Mouse (Mus musculus): ENCODE data around the gene Tarbp2. TPM values are rescaled to one million over a fixed set of nuclear protein-coding genes. Genes with fewer than 3 reads are reported as not detected.

Gene Tarbp2
- polyA plus RNA-seq, 1 experiment from 2014 or later, result 97.7 TPM

- Histone ChIP-seq H3K36me3 (ENCODE audit: control insufficient read depth, insufficient read depth, low read length) (peaks cover 49% of the 10 kb centered on the region), H3K4me1 (ENCODE audit: control insufficient read depth, insufficient read depth, low read length) (peaks cover 2% of the 10 kb centered on the region; the same call in 1 of the 2 replicates), H3K4me2 (no peak within 1 kb of the TSS), H3K9ac (ENCODE audit: low read depth, low read length) (no peak within 1 kb of the TSS), H3K27ac (ENCODE audit: low read depth, low read length) (no peak within 1 kb of the TSS), H3K4me3 (ENCODE audit: low read depth, low read length) (no peak within 1 kb of the TSS), H3K27me3 (ENCODE audit: control insufficient read depth, insufficient read depth, low read length) (no peaks in the 10 kb centered on the region), H3K9me3 (replicated peaks; ENCODE audit: control insufficient read depth, low read length) (no peaks in the 10 kb centered on the region)
- ATAC-seq (replicated peaks; ENCODE audit: insufficient number of reproducible peaks, low FRiP score, low TSS enrichment), result no peak
- WGBS (ENCODE audit: insufficient replicate concordance), result 96% methylated on average over 1 of the region's 1 CpGs
Observed at GRCm38 (mm10) chr15:102503447-102503846, 14.5 kb upstream of the Tarbp2 start, which contains the start of gene Gm10337. Gm10337 (plus strand) TSS chr15:102503722.

GRCm38 (mm10) chr15:102503924-102504782 is 13.8 kb upstream of the Tarbp2 start:
- H3K9ac ChIP-seq (ENCODE audit: low read depth, low read length), result no peak overlapping the region
- H3K9me3 ChIP-seq (replicated peaks; ENCODE audit: control insufficient read depth, low read length), result no peaks in the 10 kb centered on the region
- peaks cover 2% of the 10 kb centered on the region; the same call in 1 of the 2 replicates for H3K4me1 ChIP-seq (ENCODE audit: control insufficient read depth, insufficient read depth, low read length)
- H3K4me2 ChIP-seq, result no peak overlapping the region
- no peak for ATAC-seq (replicated peaks; ENCODE audit: insufficient number of reproducible peaks, low FRiP score, low TSS enrichment)
- no peak overlapping the region for H3K27ac ChIP-seq (ENCODE audit: low read depth, low read length)
- WGBS (ENCODE audit: insufficient replicate concordance), result 90% methylated on average over 9 of the region's 9 CpGs
- H3K27me3 ChIP-seq (ENCODE audit: control insufficient read depth, insufficient read depth, low read length), result no peaks in the 10 kb centered on the region
- peaks cover 45% of the 10 kb centered on the region for H3K36me3 ChIP-seq (ENCODE audit: control insufficient read depth, insufficient read depth, low read length)
- no peak overlapping the region for H3K4me3 ChIP-seq (ENCODE audit: low read depth, low read length)

GRCm38 (mm10) chr15:102505073-102505769 is 12.8 kb upstream of the Tarbp2 start:
- H3K27me3 ChIP-seq (ENCODE audit: control insufficient read depth, insufficient read depth, low read length), result no peaks in the 10 kb centered on the region
- no peak for ATAC-seq (replicated peaks; ENCODE audit: insufficient number of reproducible peaks, low FRiP score, low TSS enrichment)
- H3K36me3 ChIP-seq (ENCODE audit: control insufficient read depth, insufficient read depth, low read length), result peaks cover 35% of the 10 kb centered on the region
- H3K9ac ChIP-seq (ENCODE audit: low read depth, low read length), result no peak overlapping the region
- peaks cover 11% of the 10 kb centered on the region for H3K4me1 ChIP-seq (ENCODE audit: control insufficient read depth, insufficient read depth, low read length)
- no peak overlapping the region for H3K4me3 ChIP-seq (ENCODE audit: low read depth, low read length)
- WGBS (ENCODE audit: insufficient replicate concordance), result 68% methylated on average over 12 of the region's 12 CpGs
- H3K4me2 ChIP-seq, result no peak overlapping the region
- no peaks in the 10 kb centered on the region for H3K9me3 ChIP-seq (replicated peaks; ENCODE audit: control insufficient read depth, low read length)
- no peak overlapping the region for H3K27ac ChIP-seq (ENCODE audit: low read depth, low read length)

- H3K36me3 ChIP-seq (ENCODE audit: control insufficient read depth, insufficient read depth, low read length), result peaks cover 28% of the 10 kb centered on the region
- H3K27ac ChIP-seq (ENCODE audit: low read depth, low read length), result no peak overlapping the region
- H3K9me3 ChIP-seq (replicated peaks; ENCODE audit: control insufficient read depth, low read length), result no peaks in the 10 kb centered on the region
- ATAC-seq (replicated peaks; ENCODE audit: insufficient number of reproducible peaks, low FRiP score, low TSS enrichment), result no peak
- WGBS (ENCODE audit: insufficient replicate concordance), result 80% methylated on average over 9 of the region's 9 CpGs
- no peaks in the 10 kb centered on the region for H3K27me3 ChIP-seq (ENCODE audit: control insufficient read depth, insufficient read depth, low read length)
- no peak overlapping the region for H3K4me3 ChIP-seq (ENCODE audit: low read depth, low read length)
- H3K4me2 ChIP-seq, result no peak overlapping the region
- no peak overlapping the region for H3K9ac ChIP-seq (ENCODE audit: low read depth, low read length)
- peaks cover 13% of the 10 kb centered on the region for H3K4me1 ChIP-seq (ENCODE audit: control insufficient read depth, insufficient read depth, low read length)
Observed at GRCm38 (mm10) chr15:102505770-102506463, 12.1 kb upstream of the Tarbp2 start.

- peaks cover 23% of the 10 kb centered on the region for H3K36me3 ChIP-seq (ENCODE audit: control insufficient read depth, insufficient read depth, low read length)
- 64% methylated on average over 2 of the region's 2 CpGs for WGBS (ENCODE audit: insufficient replicate concordance)
- no peaks in the 10 kb centered on the region for H3K27me3 ChIP-seq (ENCODE audit: control insufficient read depth, insufficient read depth, low read length)
- H3K4me3 ChIP-seq (ENCODE audit: low read depth, low read length), result no peak overlapping the region
- H3K9me3 ChIP-seq (replicated peaks; ENCODE audit: control insufficient read depth, low read length), result no peaks in the 10 kb centered on the region
- ATAC-seq (replicated peaks; ENCODE audit: insufficient number of reproducible peaks, low FRiP score, low TSS enrichment), result no peak
- no peak overlapping the region for H3K27ac ChIP-seq (ENCODE audit: low read depth, low read length)
- H3K4me1 ChIP-seq (ENCODE audit: control insufficient read depth, insufficient read depth, low read length), result peaks cover 18% of the 10 kb centered on the region
- no peak overlapping the region for H3K4me2 ChIP-seq
- H3K9ac ChIP-seq (ENCODE audit: low read depth, low read length), result no peak overlapping the region
Observed at GRCm38 (mm10) chr15:102506464-102506830, 11.5 kb upstream of the Tarbp2 start.

GRCm38 (mm10) chr15:102506864-102507263 is 11.1 kb upstream of the Tarbp2 start:
- peaks cover 22% of the 10 kb centered on the region for H3K4me1 ChIP-seq (ENCODE audit: control insufficient read depth, insufficient read depth, low read length)
- no peak overlapping the region for H3K9ac ChIP-seq (ENCODE audit: low read depth, low read length)
- no peaks in the 10 kb centered on the region for H3K27me3 ChIP-seq (ENCODE audit: control insufficient read depth, insufficient read depth, low read length)
- peaks cover 19% of the 10 kb centered on the region for H3K36me3 ChIP-seq (ENCODE audit: control insufficient read depth, insufficient read depth, low read length)
- H3K9me3 ChIP-seq (replicated peaks; ENCODE audit: control insufficient read depth, low read length), result no peaks in the 10 kb centered on the region
- ATAC-seq (replicated peaks; ENCODE audit: insufficient number of reproducible peaks, low FRiP score, low TSS enrichment), result no peak
- 100% methylated on average over 1 of the region's 1 CpGs for WGBS (ENCODE audit: insufficient replicate concordance)
- no peak overlapping the region for H3K4me2 ChIP-seq
- H3K4me3 ChIP-seq (ENCODE audit: low read depth, low read length), result no peak overlapping the region
- no peak overlapping the region for H3K27ac ChIP-seq (ENCODE audit: low read depth, low read length)

GRCm38 (mm10) chr15:102507561-102507960 is 10.4 kb upstream of the Tarbp2 start:
- no peak for ATAC-seq (replicated peaks; ENCODE audit: insufficient number of reproducible peaks, low FRiP score, low TSS enrichment)
- Histone ChIP-seq H3K4me3 (ENCODE audit: low read depth, low read length) (no peak overlapping the region), H3K27me3 (ENCODE audit: control insufficient read depth, insufficient read depth, low read length) (no peaks in the 10 kb centered on the region), H3K9me3 (replicated peaks; ENCODE audit: control insufficient read depth, low read length) (no peaks in the 10 kb centered on the region), H3K36me3 (ENCODE audit: control insufficient read depth, insufficient read depth, low read length) (peaks cover 16% of the 10 kb centered on the region), H3K9ac (ENCODE audit: low read depth, low read length) (no peak overlapping the region), H3K4me1 (ENCODE audit: control insufficient read depth, insufficient read depth, low read length) (peaks cover 29% of the 10 kb centered on the region), H3K4me2 (no peak overlapping the region), H3K27ac (ENCODE audit: low read depth, low read length) (no peak overlapping the region)

- Histone ChIP-seq H3K27me3 (ENCODE audit: control insufficient read depth, insufficient read depth, low read length) (no peaks in the 10 kb centered on the region), H3K4me1 (ENCODE audit: control insufficient read depth, insufficient read depth, low read length) (peaks cover 30% of the 10 kb centered on the region), H3K4me3 (ENCODE audit: low read depth, low read length) (no peak overlapping the region), H3K9ac (ENCODE audit: low read depth, low read length) (no peak overlapping the region), H3K4me2 (no peak overlapping the region), H3K36me3 (ENCODE audit: control insufficient read depth, insufficient read depth, low read length) (peaks cover 12% of the 10 kb centered on the region), H3K9me3 (replicated peaks; ENCODE audit: control insufficient read depth, low read length) (no peaks in the 10 kb centered on the region), H3K27ac (ENCODE audit: low read depth, low read length) (no peak overlapping the region)
- WGBS (ENCODE audit: insufficient replicate concordance), result 79% methylated on average over 3 of the region's 3 CpGs
- no peak for ATAC-seq (replicated peaks; ENCODE audit: insufficient number of reproducible peaks, low FRiP score, low TSS enrichment)
Observed at GRCm38 (mm10) chr15:102508336-102508735, 9.7 kb upstream of the Tarbp2 start.
